Mouse (Mus musculus) megakaryocyte, adult 5-6 weeks (primary cell): Measurements from ENCODE around the gene Qdpr. TPM values are rescaled to one million over a fixed set of nuclear protein-coding genes. Genes with fewer than 3 reads are reported as not detected.

Experiments used
- ATAC-seq: 2 replicates; pipeline ENCODE4 v1.8.0; 2016; ENCODE audit warnings: mild to moderate bottlenecking, inconsistent platforms; ENCODE audit not compliant: poor library complexity, severe bottlenecking
- total RNA-seq, 2 experiments: library from RNA; stranded (forward) in 1 of 2; stranded (reverse) in 1 of 2; fragments of 153-499, 151-499 nt in 1 of 2; fragments of 221-1000, 200-1000 nt in 1 of 2; gene quantifications; 2 replicates each; pipeline versions ENCODE4 v1.2.3 to v1.2.4; 2015 to 2017

Qdpr gene
- 34.4 and 36.6 TPM in 2 replicates for total RNA-seq (2015)
- total RNA-seq (2017): 20.5 and 21.5 TPM in 2 replicates

DNA sequence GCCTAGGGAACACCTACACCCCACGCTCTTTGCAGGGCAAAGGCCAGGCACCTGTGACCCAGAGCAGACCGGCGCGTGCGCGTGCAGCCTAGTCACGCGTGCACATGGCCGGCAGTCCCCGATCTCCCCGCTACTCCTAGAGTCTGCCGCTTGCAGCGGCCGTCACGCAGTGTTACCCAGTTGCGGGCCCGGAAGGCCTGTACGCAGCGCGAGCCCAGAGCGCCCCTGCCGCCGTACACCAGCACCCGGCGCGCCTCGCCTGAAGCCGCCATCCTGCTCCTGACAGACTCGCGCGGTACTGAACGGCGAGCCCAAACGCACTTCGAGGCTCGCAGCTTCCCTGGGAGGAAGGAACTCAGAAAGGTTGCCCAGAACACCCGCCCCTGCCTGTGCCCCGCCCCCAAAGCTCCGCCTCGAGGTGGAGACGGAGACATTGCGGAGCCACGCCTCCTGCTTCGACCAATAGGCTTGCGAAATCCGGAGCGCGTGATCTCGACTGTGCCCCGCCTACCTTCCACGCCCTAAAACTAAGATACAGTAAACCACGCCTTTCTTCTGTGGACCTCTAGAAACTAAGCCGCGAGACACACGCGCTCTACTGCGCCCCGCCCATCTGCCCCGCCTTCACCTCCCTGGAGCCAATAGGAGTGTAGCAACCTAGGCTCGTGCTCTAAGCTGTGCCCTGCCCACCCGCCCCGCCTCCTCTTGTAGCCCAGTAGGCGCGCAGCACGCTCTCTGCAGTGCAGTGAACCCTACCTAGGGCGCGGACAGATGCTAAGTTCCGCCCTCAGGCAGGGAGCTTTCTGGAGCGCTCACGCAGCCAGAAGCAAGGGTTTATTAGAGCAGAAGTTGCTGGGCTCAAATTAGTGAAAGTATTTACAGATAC is at the start of gene Qdpr:
Gene Qdpr (minus strand): TSS at position 406 of the 886 bp plus-strand sequence.
- ATAC-seq: peak; percentile 89

DNA sequence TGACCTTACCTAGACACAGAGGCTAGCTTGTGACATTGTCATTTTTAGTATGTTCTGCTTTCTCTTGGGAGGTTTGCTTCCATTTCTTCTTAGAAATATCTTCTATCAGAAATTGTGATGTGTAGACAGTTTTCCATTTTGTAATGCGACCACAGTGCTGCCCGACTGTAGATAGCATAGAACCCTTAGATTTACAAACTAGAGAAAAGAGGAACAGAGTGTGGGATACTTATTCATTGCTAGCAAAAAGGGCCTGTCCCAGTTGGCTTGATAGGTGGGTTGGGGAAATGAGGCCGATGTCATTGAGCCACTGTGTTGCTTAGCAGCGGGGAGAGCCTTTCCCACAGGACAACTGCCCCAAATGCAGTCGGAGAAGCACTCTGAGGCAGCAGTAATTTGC is 47.5 kb upstream of the Qdpr start:
- ATAC-seq: no peak

DNA sequence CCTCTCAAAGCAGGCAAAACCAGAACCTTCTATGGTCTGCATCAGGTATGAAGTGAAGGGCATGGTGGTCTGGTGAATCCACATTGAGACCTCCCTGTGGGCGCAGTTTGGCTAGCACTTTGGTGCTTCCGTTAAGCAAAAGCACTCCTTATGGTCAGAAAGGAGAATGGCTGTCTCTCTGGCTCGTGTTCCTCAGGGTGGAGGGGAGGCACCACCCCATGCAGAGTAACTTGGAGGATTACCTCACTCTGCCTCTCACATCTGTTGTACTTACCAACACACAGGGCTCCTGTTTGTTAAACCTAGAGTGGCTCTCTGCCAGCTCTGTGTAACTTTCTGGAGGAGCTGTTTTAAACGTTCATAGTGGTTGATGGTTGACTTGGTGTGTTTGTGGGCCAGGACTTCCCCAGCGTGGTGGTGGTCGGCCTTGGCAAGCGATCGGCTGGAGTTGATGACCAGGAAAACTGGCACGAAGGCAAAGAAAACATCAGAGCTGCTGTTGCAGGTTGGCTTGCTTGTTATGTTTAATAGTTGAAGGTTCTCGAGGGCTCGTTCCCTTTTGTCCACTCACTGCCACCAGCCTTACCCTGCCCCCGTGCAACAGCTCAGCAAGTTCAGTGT is 47.0 kb upstream of the Qdpr start:
- ATAC-seq: no peak

DNA sequence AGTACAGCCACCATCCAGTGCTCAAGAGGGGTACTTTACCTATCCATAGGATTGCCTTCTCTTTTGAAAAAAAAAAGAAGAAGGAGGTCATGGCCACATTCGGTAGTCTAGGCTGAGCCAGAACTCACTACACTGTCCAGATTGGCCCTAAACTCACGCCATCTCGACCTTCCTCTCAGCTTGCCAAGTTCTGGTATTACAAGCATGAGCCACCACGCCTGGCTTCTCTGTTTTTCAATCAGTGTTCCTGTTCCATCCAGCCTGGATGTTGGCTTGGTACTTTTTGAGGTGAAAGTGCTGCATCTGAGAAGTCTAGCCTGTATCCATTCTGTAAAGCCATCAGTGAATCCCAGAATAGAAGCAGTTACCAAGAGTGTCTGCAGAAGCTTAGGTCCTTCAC is 46.4 kb upstream of the Qdpr start:
- no peak for ATAC-seq

DNA sequence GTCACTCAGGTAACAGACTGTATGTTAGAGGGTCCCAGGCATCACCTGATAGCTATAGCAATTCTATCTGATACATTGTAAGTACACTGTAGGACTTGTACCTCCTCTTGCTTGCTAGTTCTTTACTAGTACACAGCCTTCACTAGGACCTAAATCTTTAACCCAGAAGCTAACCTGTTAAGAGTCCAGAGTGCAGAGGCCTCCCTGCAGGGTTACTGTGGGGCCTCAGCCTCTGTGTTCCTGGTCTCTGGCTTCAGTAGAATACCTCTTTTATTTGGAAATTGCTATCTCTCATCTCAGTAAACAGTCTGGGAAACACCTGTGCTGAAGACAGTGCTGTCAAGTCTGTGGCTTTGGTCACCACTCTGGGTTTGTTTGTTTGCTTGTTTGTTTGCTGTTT is 46.0 kb upstream of the Qdpr start:
- ATAC-seq: no peak

DNA sequence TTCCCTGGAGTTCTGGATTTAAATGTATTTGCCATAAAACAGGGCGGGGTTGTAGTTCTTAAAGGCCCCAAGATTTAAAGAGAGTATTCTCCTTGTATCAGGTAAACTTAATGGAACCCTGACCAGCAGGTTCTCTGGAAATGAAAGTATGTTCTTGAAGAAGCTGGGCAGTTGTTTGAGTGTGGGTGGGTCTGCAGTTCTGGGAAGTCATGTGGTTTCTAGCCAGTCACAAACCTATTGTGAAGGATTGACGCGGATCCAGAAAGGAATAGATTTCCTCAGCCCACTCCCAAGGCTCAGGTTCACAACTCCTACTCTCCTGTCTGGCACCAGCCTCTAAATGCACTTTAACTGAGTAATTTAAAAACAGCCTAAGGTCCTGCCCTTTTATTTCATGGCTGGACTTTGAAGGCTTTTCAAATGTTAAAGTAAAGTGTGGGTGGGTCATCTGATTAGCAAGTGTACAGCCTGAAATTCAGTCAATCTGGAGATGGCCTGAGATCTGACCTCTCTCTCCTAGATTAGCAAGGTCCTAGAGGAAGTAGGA is 45.5 kb upstream of the Qdpr start:
- no peak for ATAC-seq

DNA sequence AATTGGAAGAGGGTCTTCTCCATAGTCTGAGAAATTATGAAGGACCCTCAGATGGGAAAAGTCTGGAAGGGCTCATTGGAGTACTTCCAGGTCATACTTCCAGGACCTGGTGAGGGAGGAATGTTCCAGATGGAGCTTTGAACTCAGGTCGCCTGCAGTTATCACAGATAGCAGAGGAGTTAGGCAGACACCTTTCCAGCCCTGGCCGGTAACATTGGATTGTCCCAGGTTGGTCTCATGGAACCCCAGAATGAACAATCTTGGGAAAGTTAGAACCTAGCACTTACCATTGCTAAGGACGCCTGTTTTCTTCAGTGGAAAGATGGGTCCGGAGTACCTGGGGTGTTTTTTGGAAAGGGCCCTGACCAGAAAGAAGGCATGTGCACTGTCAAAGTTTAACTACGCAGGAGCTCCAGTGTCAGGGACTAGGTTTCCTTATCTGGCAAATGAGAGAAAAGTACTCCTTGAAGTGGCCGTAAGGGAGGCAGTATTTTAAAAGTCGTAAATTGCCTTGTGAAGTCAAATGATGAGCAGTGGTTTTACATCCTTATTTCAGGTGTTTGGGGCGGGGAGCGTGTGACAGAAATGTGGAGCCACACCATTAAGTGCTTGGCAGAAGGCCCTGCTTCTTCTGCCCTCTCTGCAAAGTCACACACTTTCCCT is 44.2 kb upstream of the Qdpr start:
- ATAC-seq: no peak

DNA sequence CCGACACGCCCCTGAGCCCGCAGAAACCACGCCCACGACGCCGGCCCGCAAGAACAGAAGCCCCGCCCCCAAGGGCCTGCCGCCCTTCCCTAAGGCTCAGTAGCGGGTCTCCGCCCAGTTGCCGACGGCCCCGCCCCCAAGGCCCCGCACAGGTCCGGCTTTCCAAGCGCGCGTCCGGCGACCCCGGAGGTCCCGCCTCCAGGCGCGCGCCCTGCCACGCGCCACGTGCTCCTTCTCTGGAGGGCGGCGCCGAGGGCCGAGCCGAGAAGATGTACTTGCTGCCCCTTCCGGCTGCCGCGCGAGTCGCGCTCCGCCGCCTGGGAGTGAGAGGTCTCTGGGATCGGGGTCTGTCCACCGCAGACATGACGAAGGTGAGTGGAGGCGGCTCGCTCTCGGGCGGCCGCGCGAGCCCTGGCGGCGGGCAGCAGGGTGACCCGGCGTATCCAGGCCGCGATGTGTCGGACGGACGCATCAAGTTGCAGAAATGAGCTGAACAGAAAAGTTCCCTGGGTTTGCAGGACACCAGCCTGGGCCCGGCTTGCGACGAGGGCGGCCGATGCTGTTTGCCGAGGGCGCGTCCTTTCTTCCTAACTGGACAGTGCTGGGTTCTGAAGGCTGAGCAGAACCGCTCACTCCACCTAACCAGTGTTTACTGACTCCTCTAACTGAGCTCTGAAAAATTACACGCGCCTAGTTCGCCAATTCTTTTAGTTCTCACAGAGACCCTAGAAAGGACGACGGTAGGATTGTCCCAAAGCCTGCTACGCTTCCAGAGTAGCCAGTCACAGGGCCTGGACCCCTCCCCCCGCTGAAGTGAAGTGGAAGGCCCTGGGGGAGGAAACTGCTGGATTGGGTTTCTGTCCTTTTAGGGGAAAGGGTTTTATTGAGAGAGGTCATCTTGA is 43.4 kb upstream of the Qdpr start, which contains the start of gene Lap3:
Gene Lap3 (plus strand): TSS at position 184 of the 902 bp plus-strand sequence.
- ATAC-seq: peak; percentile 93

DNA sequence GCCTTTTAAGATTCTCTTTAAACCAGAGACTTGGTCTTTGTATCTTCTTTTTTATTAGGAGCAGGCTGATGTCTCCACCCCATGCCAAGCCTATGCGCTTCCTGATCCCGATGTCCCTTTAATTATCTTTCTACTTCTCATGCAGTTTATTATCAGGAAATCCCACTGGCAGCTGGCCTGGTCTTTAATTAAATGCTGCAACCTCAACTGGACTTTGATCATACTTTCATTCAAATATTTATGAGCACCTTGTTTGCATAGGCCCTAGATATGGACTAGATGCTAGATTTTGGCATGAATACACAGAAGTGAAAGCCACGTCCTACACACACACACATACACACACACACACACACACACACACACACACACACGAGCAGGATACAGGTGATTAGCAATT is 41.7 kb upstream of the Qdpr start:
- no peak for ATAC-seq

DNA sequence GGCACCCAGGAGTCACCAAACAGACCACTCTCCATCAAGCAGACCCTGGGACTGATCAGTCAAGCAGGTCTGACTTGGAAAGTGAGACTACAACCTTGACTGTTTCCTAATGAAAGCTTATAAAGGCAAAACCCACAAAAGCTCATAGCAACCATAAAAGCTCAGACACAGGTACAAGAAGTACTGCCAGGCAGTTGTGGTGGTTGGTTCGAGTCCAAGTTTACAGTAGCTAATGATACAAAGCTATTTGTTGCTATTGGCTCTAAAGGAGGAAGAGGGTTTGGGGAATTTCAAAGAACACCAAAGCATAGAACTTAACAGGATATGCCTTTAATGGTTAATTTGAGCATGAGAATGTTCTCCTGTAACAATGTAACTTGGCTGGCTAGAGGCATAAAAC is 33.6 kb upstream of the Qdpr start:
- ATAC-seq: no peak

DNA sequence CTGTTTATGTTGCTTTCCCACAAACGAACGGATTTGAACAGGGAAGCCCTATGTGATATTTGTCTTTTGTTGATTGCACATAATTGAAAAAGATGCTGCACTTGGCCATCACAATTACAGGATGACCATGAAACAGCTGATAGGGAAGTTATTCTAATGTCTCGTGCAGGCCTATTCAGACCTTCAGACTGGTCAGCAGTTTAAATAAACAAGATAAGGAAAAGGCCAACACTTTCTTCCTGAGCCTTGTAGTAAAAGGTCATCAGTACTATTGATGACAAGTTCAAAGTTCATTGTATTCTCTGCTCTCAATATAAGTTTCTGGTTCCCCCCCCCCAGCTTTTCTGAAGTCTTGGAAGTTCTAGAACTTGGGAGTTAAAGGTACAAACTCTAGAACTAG is 32.6 kb upstream of the Qdpr start:
- ATAC-seq: no peak

DNA sequence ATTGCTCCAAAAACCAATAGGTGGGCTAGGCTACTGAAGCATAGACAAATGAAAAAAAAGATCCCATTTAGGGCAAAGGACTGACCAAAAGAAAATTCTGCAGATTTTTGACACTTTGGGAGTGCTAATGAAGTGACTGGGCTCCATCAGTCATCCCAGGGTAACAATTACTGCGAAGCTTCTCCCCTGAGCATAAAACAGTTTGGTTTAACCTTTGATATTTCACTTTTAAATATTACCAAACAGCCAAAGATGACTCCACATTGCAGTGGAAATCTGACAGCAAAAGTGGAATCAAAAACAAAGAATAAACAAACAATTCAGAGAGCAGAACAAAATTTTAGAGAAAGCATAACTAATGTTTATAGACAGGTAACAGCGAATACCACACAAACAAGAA is 31.1 kb upstream of the Qdpr start:
- ATAC-seq: no peak

DNA sequence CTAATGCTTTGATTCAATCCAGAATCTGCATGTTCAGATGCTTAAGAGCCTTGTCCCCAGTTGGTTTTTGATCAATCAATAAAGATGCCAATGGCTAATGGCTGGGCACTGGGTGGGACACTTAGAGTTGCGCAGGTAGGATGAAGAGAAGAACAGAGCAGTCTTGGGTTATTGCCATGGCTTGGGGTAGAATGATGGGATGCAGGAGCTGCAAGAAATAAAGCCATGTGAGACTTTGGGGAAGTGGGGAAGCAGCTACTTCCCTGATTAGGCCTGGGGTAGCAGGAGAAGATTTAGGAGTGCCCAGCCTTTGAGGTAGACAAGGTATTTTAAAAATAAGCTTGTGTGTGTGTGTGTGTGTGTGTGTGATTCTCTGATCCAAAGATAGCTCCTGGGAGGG is 30.0 kb upstream of the Qdpr start:
- ATAC-seq: no peak

DNA sequence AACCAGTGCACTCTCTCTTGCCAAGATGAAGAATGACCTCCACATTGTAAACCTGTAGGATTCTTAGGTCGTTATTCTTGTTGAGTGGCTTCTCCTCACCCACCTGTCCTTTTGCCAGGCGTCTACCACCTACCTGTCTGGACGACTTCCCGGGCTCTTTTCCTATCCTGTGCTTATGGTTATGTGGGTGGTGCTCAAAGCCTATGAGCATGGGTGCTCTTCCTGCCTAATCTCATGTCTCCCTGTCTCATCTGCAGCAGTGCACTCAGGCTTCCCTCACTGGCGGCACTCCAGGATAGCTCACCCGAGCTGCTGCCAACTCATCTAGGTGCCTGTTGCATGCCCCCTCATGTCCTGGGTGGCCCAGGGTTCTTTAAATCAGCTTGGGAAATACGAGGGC is 27.6 kb upstream of the Qdpr start:
- no peak for ATAC-seq

DNA sequence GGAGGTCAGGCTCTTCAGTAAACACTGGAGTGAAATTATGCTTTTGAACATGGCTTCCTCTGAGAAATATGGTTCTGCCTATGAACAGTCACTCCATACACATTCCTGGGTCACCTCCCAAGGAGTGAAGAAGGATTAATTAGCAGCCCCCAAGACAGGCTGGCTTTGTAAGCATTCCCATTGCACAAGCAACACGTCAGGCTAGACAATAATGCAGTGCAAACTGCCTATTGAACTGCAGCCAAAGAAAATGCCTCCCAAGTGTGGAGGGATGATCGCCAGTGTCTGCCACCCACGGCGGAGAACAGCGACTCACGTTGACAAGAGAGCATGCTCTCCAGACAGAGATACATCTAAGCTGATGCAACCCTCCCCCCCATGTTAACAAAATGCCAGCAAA is 26.3 kb upstream of the Qdpr start:
- ATAC-seq: no peak

DNA sequence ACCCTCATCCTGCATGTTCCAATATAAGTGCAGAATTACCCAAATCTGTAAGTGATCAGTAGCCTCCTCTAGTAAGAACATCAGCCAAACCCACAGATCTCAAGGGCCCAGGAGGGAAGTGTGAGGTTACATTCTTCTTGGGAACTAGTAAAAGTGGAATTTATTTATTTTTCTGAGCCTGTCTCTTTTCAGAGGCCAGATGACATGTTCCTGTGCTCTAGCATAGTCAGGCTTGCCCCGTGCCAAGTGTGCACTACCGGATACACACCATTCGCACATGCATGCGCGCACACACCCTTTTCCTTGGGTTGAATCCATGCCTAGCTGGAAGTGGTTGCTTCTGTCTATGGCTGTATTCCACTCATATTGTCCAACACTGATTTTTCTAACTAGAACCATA is 25.7 kb upstream of the Qdpr start:
- ATAC-seq: no peak

DNA sequence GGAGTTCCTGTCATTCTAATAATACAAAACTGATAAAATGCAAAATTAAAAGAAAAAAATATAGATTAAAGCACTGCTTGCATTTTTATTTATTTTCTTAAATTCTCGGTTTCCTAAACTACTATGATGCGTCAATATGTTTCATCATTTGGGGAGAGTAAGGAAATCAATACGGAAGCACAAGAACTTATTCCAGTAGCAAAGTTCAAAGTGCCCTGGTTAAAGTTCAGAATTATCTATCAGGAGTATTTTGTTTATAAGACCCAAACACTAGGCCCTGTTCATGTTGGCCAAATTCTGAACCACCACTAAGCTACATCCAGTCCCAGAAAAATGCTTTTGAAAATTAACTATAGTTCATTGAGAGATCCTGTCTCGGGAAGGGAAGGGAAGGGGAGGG is 24.7 kb upstream of the Qdpr start:
- ATAC-seq: no peak

DNA sequence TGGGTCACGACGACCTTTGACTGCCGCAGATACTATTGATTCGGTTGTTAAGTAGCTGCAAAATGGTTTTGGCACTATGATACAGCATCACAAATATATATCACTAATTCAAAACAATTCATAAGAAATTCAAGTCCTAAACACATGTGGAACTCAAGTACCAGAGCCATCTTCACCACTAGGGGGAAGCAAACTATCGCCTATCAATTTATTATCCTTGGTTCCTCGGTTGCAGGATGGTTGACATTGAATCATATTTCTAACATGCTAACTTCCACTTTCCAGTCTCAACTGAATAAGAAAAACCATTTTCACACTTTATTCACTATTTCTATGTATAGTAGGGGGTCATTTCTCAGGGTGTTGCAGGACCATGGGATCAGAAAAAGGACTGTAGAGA is 24.2 kb upstream of the Qdpr start:
- ATAC-seq: peak; percentile 76

DNA sequence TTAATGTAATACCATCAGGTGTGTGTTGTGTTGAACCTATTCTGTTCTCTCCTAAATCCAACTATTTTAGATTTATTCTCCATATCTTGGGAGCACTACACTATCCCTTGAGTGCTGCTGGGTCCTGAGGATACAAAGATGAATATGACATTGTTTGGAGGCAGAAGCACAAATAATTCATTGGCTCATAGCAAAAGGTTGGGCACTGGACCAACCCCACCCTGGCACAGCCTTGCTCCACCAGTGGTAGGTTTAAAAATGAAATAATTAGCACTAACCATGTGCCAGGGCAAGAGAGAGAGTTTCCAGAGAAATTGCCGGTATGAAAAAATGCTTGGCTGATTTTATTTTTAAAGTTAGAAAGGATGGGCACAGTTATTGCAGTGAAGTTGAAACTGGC is 23.5 kb upstream of the Qdpr start:
- ATAC-seq: no peak

DNA sequence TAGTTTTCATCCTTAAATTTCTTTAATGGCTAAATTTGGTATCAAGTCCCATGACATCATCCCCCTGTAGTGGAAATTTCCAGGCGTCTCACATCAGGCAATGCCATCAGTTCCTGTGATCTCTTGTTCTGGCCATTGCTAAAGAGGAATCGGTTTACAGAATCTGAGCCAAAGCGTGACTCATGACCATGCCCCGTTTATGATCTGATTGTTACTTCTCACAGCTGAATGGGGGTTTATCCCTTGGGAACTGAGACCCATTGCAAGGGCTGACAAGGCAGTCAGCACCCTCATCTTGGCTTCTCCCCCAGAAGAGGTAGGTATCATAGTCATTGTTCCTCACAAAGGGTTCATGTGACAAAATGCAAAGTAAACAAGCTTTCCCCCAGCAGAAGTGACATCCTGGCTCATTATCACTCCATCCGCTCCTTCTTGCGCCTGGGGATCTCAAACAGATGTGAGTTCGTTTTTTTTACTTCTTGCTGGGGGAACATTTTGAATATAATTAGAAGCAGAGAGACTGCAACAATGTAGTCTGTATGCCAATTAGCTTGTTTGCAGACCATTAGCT is 22.9 kb upstream of the Qdpr start:
- no peak for ATAC-seq
